18 mouse cellular contexts compared by ENCODE assay signal in the genomic region with DNA sequence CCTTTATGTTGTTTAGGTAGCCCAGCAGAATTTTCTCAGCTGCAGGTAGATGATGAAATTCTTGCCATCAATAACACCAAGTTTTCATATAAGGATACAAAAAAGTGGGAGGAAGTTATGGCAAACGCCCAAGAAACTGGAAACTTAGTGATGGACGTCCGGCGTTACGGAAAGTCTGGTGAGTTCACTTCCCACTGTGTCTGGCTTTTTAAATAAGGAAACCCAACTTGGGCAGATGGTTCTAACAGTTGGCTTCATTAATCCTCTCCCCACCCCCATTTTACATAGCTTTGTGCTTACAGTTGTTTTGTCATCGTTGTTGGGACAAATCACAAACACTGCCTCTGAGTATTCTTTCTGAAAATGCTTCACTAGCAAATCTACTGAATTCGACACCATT.
DNase-seq lines count a peak whose midpoint lies in the region; ATAC-seq and TF ChIP-seq lines count a peak whose summit lies in the region.
"Had no signal": no experiment of that assay in that cellular context is flagged by ENCODE, and none has a peak within 500 bp of the region (broad histone marks: within the 10 kb centered on the region; RNA-seq: fewer than 3 reads in every experiment).

No protein-coding gene starts in this region.

- no peak overlapping the region for H3K9ac ChIP-seq in heart, embryonic 16.5 days (ENCODE audit: low read length)
- H3K9ac ChIP-seq in lung, embryonic 14.5 days: no peak overlapping the region
- H3K9ac ChIP-seq: limb, embryonic 12.5 days; liver, postnatal 0 days; midbrain, embryonic 12.5 days had no signal

- H3K27ac ChIP-seq in gastrocnemius, adult 2 months: peak overlapping the region; percentile 46
- peak overlapping the region; percentile 31; the same call in 1 of the 2 replicates for H3K27ac ChIP-seq in heart, embryonic 16.5 days (ENCODE audit: low read length)
- no peak overlapping the region for H3K27ac ChIP-seq in heart, embryonic 10.5 days
- H3K27ac ChIP-seq in lung, embryonic 14.5 days (ENCODE audit: low read depth): no peak overlapping the region
- H3K27ac ChIP-seq: kidney, postnatal 0 days; layer of hippocampus, adult 2 months; limb, embryonic 12.5 days; midbrain, embryonic 12.5 days had no signal

- no peak for ATAC-seq in heart, embryonic 16.5 days (replicated peaks; ENCODE audit: extremely low read depth, insufficient read depth, low FRiP score)
- ATAC-seq in lung, embryonic 14.5 days (ENCODE audit: insufficient read depth): no peak
- ATAC-seq: liver, postnatal 0 days had no signal

- no peak for TF ChIP-seq CTCF in gastrocnemius, adult 2 months (IDR thresholded peaks at IDR 0.05)
- no peak for TF ChIP-seq CTCF in lung, embryonic 14.5 days (IDR thresholded peaks at IDR 0.05; ENCODE audit: low read depth)

- H3K36me3 ChIP-seq in heart, embryonic 16.5 days (ENCODE audit: control insufficient read depth, insufficient read depth): peaks cover 41% of the 10 kb centered on the region
- peaks cover 44% of the 10 kb centered on the region for H3K36me3 ChIP-seq in heart, embryonic 10.5 days
- H3K36me3 ChIP-seq in lung, embryonic 14.5 days (ENCODE audit: insufficient read depth): no peaks in the 10 kb centered on the region
- H3K36me3 ChIP-seq: limb, embryonic 12.5 days; midbrain, embryonic 12.5 days had no signal

- DNase-seq in gastrocnemius, adult 2 months: no peak
- no peak for DNase-seq in gastrocnemius, postnatal 10 days
- no peak for DNase-seq in heart, embryonic 10.5 days (ENCODE audit: low spot score)
- peak; percentile 26 for DNase-seq in lung, embryonic 14.5 days
- DNase-seq in lung, postnatal 10 days: no peak
- no peak for DNase-seq in spleen, postnatal 10 days (ENCODE audit: low spot score in 2 of 2)
- DNase-seq: adrenal gland, adult 8-10 months; cerebellum, adult 2 months; gastrocnemius, postnatal 14 days; kidney, adult 2 months; liver, postnatal 0 days; lung, postnatal 14 days had no signal

- H3K27me3 ChIP-seq in heart, embryonic 16.5 days (ENCODE audit: control insufficient read depth, insufficient read depth, low read length): no peaks in the 10 kb centered on the region
- no peaks in the 10 kb centered on the region for H3K27me3 ChIP-seq in heart, embryonic 10.5 days (ENCODE audit: insufficient read depth, poor library complexity, severe bottlenecking)
- H3K27me3 ChIP-seq in lung, embryonic 14.5 days (ENCODE audit: insufficient read depth, low read length): no peaks in the 10 kb centered on the region
- H3K27me3 ChIP-seq: limb, embryonic 12.5 days; midbrain, embryonic 12.5 days had no signal

- H3K9me3 ChIP-seq in heart, embryonic 16.5 days (replicated peaks; ENCODE audit: control insufficient read depth, low read length): no peaks in the 10 kb centered on the region
- no peaks in the 10 kb centered on the region for H3K9me3 ChIP-seq in heart, embryonic 10.5 days
- H3K9me3 ChIP-seq in lung, embryonic 14.5 days (ENCODE audit: low read depth, low read length): no peaks in the 10 kb centered on the region
- H3K9me3 ChIP-seq: limb, embryonic 12.5 days; midbrain, embryonic 12.5 days had no signal

- no peak overlapping the region for H3K4me3 ChIP-seq in gastrocnemius, adult 2 months
- H3K4me3 ChIP-seq in heart, embryonic 16.5 days (ENCODE audit: low read length): no peak overlapping the region
- H3K4me3 ChIP-seq in heart, embryonic 10.5 days: no peak overlapping the region
- no peak overlapping the region for H3K4me3 ChIP-seq in lung, embryonic 14.5 days (ENCODE audit: low read depth, low read length)
- H3K4me3 ChIP-seq: layer of hippocampus, adult 2 months; limb, embryonic 12.5 days; midbrain, embryonic 12.5 days had no signal

- no peak overlapping the region for H3K4me2 ChIP-seq in heart, embryonic 16.5 days (ENCODE audit: low read depth, low read length)
- no peak overlapping the region for H3K4me2 ChIP-seq in lung, embryonic 14.5 days
- H3K4me2 ChIP-seq: limb, embryonic 12.5 days; liver, embryonic 11.5 days; midbrain, embryonic 12.5 days had no signal

- WGBS in heart, embryonic 16.5 days: 64% methylated on average over 7 of the region's 7 CpGs
- 84% methylated on average over 7 of the region's 7 CpGs for WGBS in heart, embryonic 10.5 days
- WGBS in lung, embryonic 14.5 days: 64% methylated on average over 7 of the region's 7 CpGs

- intact Hi-C loops in gastrocnemius, adult 2 months (cut with DNase I): no loop called here

- no peaks in the 10 kb centered on the region for H3K4me1 ChIP-seq in heart, embryonic 16.5 days (ENCODE audit: control insufficient read depth, insufficient read depth, low read length)
- H3K4me1 ChIP-seq in heart, embryonic 10.5 days: no peaks in the 10 kb centered on the region
- H3K4me1 ChIP-seq in lung, embryonic 14.5 days (ENCODE audit: insufficient read depth): no peaks in the 10 kb centered on the region
- H3K4me1 ChIP-seq: limb, embryonic 12.5 days; midbrain, embryonic 12.5 days had no signal

Comparison
In these comparisons a context has a peak if more than half of its experiments do, and no peak if none do; other contexts are left out.
1. H3K27ac ChIP-seq: peak in gastrocnemius, adult 2 months (single experiment) and heart, embryonic 16.5 days (single experiment); none in heart, embryonic 10.5 days (single experiment) and lung, embryonic 14.5 days (single experiment).